Mouse (Mus musculus) kidney, adult 8-10 months (tissue): ENCODE results near the gene Aqr.
A peak's percentile ranks its signal among the peaks of the same experiment; 100 is the strongest.

Experiments
- DNase-seq, 2 experiments: peaks; one replicate each; pipeline ENCODE4 v3.0.0; 2022

The Aqr gene

DNA sequence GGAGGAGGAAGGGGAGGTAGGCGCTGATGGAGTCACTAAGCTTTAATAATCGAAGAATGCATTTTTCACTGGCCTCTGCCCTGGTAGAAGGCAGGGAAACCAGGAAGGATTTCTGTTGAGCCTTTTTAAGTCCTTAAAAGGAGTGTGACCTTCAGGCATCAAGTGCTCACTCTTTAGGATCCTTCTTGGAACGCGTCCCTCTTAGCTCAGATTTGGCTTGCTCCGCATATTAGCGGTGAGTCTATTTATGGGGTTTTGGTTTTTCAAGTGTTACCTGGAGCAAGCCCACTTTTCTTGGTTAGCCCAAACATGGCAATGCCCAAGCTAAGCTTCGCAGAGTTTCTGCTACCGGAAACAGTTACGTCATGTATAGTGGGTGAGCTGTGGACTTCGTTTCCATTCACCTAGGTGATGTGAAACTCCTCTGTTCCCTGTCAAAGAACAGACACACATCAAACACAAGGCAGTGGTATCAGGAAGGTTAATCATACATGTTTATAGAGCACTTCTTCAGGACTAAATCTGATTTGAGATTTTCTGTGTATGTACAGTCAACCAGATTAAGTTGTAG is 128.5 kb downstream of the Aqr start:
- DNase-seq: no peak

DNA sequence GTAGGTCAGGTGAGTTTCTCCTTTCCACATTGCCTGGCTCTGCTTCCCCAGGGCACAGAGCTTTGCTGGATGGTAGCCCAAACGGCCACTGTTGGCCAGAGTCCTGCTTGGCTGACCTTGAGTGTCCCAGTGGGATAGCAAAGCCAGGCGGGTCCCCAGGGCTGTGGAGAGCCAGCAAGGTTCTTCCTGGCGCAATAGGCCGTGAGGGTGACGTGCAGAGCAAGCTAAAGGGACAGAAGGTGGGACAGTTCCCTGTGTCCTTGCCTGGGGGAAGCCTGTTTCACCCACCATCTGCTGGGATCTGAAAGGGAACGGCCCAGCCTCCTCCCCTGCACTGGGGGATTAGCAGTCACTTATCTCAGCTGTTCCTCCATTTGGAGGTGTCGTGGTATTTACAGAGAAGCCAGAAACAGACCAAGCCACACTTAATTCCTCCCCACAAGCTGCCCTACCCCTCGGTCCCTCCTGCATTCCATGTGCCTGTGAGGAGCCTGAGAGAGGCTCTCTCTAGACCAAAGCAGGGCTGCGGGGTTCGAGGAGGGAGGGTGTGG is 129.4 kb downstream of the Aqr start:
- DNase-seq: peak; percentile 68 to 71

DNA sequence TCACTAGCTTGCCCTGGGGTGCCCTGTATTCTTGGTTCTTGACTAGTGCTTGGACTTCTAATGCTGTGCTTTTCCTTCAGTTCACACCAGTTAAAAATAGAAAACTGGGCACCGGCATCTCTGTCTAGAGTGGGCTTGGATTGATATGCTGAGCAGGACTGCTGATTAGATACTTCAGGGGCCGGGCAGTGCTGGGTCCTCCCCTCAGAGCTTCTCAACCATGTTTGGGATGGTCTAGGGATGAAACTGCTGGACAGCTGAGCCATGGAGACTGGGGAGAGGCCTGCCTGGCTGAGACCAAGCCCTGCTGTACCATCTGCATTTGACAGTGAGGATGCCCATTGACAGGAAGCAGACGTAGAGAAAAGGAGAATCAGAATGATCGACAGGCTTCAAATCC is 132.7 kb downstream of the Aqr start:
- DNase-seq: no peak

DNA sequence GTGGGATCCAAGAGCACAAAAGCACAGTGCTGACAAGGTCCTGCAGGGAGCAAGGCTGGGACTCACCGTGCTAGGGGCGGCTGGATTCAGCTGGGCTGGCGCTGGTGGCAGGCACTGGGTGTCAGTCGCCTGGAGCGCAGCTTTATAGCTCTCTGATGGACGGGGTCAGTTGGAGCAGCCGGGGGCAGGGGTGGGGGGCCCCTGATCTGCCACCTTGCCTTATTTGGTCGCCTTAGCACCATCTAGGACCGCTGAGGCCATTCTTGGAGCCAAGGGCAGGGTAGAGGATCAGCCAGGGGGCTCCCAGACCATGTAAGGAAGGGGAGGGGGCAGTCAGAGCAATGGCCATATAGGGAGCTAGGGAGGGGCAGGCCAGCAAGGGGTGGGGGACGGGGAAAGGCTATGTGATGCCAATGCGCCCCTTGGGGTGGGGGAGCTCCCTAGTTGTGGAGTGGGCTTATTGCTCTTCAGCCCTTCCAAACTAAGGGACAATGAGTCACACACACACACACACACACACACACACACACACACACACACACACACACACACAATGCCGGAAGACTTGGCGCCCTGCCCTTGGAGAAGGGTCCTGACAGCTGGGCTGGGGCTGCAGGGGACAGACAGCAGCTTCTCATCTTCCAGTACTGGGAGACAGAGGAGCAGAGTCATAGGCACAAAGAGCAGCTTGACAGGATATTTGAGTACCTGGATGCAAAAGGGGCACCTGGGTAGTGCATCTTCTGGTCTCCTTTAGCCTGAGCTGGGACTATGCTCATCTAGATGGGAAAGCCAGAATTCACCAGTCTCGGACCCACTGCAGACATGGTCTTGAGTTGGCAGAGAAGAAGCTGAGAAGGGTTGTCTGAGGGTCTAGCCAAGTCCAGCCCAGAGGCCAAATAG is 133.9 kb downstream of the Aqr start, which contains the start of gene Actc1:
Gene Actc1, minus strand, starts transcription at position 853 of the 903 bp plus-strand sequence.
- DNase-seq: no peak

DNA sequence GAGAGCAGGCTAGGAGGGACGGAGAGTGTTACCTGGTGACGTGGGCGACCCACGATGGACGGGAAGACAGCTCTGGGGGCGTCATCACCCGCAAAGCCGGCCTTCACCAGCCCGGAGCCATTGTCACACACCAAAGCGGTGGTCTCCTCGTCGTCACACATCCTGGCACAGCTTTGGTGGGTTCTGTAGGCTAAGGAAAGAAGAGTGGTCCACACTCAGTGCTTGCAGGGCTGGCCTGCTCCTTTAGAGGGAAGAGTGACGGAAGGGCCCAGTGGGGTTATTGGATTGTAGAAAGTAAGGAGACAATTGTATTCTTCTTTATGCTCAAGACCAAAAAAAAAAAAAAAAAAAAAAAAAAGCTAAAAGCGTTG is 135.0 kb downstream of the Aqr start:
- DNase-seq: no peak
